ENCODE assay signal across 11 mouse cellular contexts in genomic region chr3:102012611-102013211, GRCm38 (mm10). TPM values are rescaled to one million over a fixed set of nuclear protein-coding genes. Genes with fewer than 3 reads are reported as not detected.
A peak's percentile ranks its signal among the peaks of the same experiment; 100 is the strongest.
DNase-seq lines count a peak whose midpoint lies in the region; ATAC-seq and TF ChIP-seq lines count a peak whose summit lies in the region.
"Had no signal": no experiment of that assay in that cellular context is flagged by ENCODE, and none has a peak within 500 bp of the region (broad histone marks: within the 10 kb centered on the region; RNA-seq: fewer than 3 reads in every experiment).

No protein-coding gene starts in this region.

- H3K4me1 ChIP-seq in intestine, embryonic 14.5 days (replicated peaks; ENCODE audit: control insufficient read depth, insufficient read depth, low read length): peaks cover 5% of the 10 kb centered on the region; the same call in 1 of the 2 replicates
- H3K4me1 ChIP-seq in midbrain, embryonic 11.5 days (ENCODE audit: control insufficient read depth, insufficient read depth, low read length): peaks cover 12% of the 10 kb centered on the region
- peaks cover 6% of the 10 kb centered on the region; the same call in 1 of the 2 replicates for H3K4me1 ChIP-seq in stomach, postnatal 0 days (replicated peaks; ENCODE audit: control insufficient read depth, insufficient read depth)

- no peak overlapping the region for H3K9ac ChIP-seq in intestine, embryonic 14.5 days (ENCODE audit: low read length)
- H3K9ac ChIP-seq in midbrain, embryonic 11.5 days (ENCODE audit: low read length): peak overlapping the region; percentile 79
- H3K9ac ChIP-seq in stomach, postnatal 0 days (ENCODE audit: low read length): peak overlapping the region; percentile 41; the same call in 1 of the 2 replicates

- H3K4me2 ChIP-seq in intestine, embryonic 14.5 days (ENCODE audit: low read length): peak overlapping the region; percentile 40
- peak overlapping the region; percentile 49 for H3K4me2 ChIP-seq in midbrain, embryonic 11.5 days
- peak overlapping the region; percentile 51 for H3K4me2 ChIP-seq in stomach, postnatal 0 days (replicated peaks; ENCODE audit: low read depth)

- no peak for TF ChIP-seq CTCF in stomach, postnatal 0 days (IDR thresholded peaks at IDR 0.05; ENCODE audit: low read depth)

- H3K36me3 ChIP-seq in intestine, embryonic 14.5 days (ENCODE audit: control insufficient read depth, insufficient read depth, low read length): no peaks in the 10 kb centered on the region
- no peaks in the 10 kb centered on the region for H3K36me3 ChIP-seq in midbrain, embryonic 11.5 days (ENCODE audit: control insufficient read depth, insufficient read depth, low read length)
- no peaks in the 10 kb centered on the region for H3K36me3 ChIP-seq in stomach, postnatal 0 days (ENCODE audit: control insufficient read depth, insufficient read depth, low read length)

- TF ChIP-seq EP300 in stomach, postnatal 0 days (optimal IDR thresholded peaks at IDR 0.05): no peak

- ATAC-seq in intestine, embryonic 14.5 days (replicated peaks; ENCODE audit: low FRiP score, low TSS enrichment, low read depth): no peak
- ATAC-seq in midbrain, embryonic 11.5 days (ENCODE audit: low FRiP score): peak; percentile 45
- ATAC-seq in stomach, postnatal 0 days (ENCODE audit: low FRiP score, low TSS enrichment): no peak

- H3K27me3 ChIP-seq in intestine, embryonic 14.5 days (replicated peaks; ENCODE audit: control insufficient read depth, insufficient read depth, low read length): peaks cover 84% of the 10 kb centered on the region
- peaks cover 45% of the 10 kb centered on the region for H3K27me3 ChIP-seq in midbrain, embryonic 11.5 days (ENCODE audit: control insufficient read depth, insufficient read depth, low read length)
- H3K27me3 ChIP-seq in stomach, postnatal 0 days (ENCODE audit: control insufficient read depth, insufficient read depth, low read length): peaks cover 13% of the 10 kb centered on the region

- peak overlapping the region; percentile 20 for H3K4me3 ChIP-seq in intestine, embryonic 14.5 days (ENCODE audit: low read depth, low read length)
- H3K4me3 ChIP-seq in midbrain, embryonic 11.5 days (ENCODE audit: low read depth, low read length): peak overlapping the region; percentile 48
- peak overlapping the region; percentile 31 for H3K4me3 ChIP-seq in stomach, postnatal 0 days (ENCODE audit: low read depth, low read length)

- WGBS in intestine, embryonic 14.5 days: under 1% methylated on average over 53 of the region's 53 CpGs
- under 1% methylated on average over 53 of the region's 53 CpGs for WGBS in midbrain, embryonic 11.5 days
- 1% methylated on average over 51 of the region's 53 CpGs for WGBS in stomach, postnatal 0 days

- H3K9me3 ChIP-seq in intestine, embryonic 14.5 days (ENCODE audit: control insufficient read depth, low read length): no peaks in the 10 kb centered on the region
- H3K9me3 ChIP-seq in midbrain, embryonic 11.5 days (ENCODE audit: control insufficient read depth, low read length): no peaks in the 10 kb centered on the region
- no peaks in the 10 kb centered on the region for H3K9me3 ChIP-seq in stomach, postnatal 0 days (ENCODE audit: control insufficient read depth, low read length)

- no peak overlapping the region for H3K27ac ChIP-seq in intestine, embryonic 14.5 days (ENCODE audit: low read depth)
- H3K27ac ChIP-seq in midbrain, embryonic 11.5 days (ENCODE audit: low read depth, low read length): peak overlapping the region; percentile 94
- no peak overlapping the region for H3K27ac ChIP-seq in stomach, postnatal 0 days (replicated peaks)

- DNase-seq in kidney, adult 9 months: peak; percentile 2
- no peak for DNase-seq in kidney, postnatal 25 days
- peak; percentile 36 for DNase-seq in adrenal gland, postnatal 10 days
- peak; percentile 63 for DNase-seq in embryo, embryonic 9.5 days (ENCODE audit: extremely low spot score)
- peak; percentile 82 for DNase-seq in intestine, embryonic 14.5 days (ENCODE audit: low spot score)
- peak; percentile 96 for DNase-seq in midbrain, embryonic 11.5 days (ENCODE audit: low spot score, missing footprints)
- peak; percentile 22 for DNase-seq in stomach, postnatal 0 days (ENCODE audit: low spot score)
- DNase-seq in spleen, adult 18-20 months: no peak

RNA-seq across cellular contexts. Expression of gene Nhlh2, which starts 2.8 kb away (rescaled TPM):
- total RNA-seq in adrenal gland, postnatal 10 days (2021): under 1 TPM in 1 of 2 experiments, not detected in 1; 0.09 TPM
- 0.08 TPM in 1 of 2 replicates, not detected in the other for polyA plus RNA-seq in intestine, embryonic 14.5 days (2014; fragmentation: Nextera tagmentation; extraction: Ambion mirVana)
- polyA plus RNA-seq in midbrain, embryonic 11.5 days (2014; fragmentation: Nextera tagmentation; extraction: Ambion mirVana): 100 and 112 TPM in 2 replicates
- not detected in 2 replicates for polyA plus RNA-seq in stomach, postnatal 0 days (2015; fragmentation: Nextera tagmentation; extraction: Ambion mirVana)
- total RNA-seq: gastrocnemius, postnatal 4 days; MEL; neutrophil, adult 5-6 weeks had no signal

Comparison
In these comparisons a context has a peak if more than half of its experiments do, and no peak if none do; other contexts are left out.
1. DNase-seq: peak in kidney, adult 9 months (single experiment), adrenal gland, postnatal 10 days (single experiment), embryo, embryonic 9.5 days (single experiment), intestine, embryonic 14.5 days (single experiment), midbrain, embryonic 11.5 days (single experiment) and stomach, postnatal 0 days (single experiment); none in kidney, postnatal 25 days (0 of 2) and spleen, adult 18-20 months (0 of 2).
2. RNA of gene Nhlh2, which starts 2.8 kb away (polyA plus RNA-seq): 100 to 112 TPM in midbrain, embryonic 11.5 days; 0.08 TPM in intestine, embryonic 14.5 days and not detected in stomach, postnatal 0 days; every median in the first group is over 10 times any median in the second.
3. Peak in every context shown above with its lines, with median percentiles within 50 percentile points of each other: H3K4me2 ChIP-seq and H3K4me3 ChIP-seq.